Mouse (Mus musculus): ENCODE measurements at regions not wholly inside any gene's neighbourhood (a gene's known extent, or its start where the extent isn't known, plus 50 kb on each side); places are given as distances from the start of the nearest gene placed in this dataset.

- no peak for ATAC-seq (replicated peaks; ENCODE audit: poor library complexity, severe bottlenecking)
Observed at GRCm38 (mm10) chr13:111860931-111861330, 52.1 kb upstream of the Map3k1 start.

DNA sequence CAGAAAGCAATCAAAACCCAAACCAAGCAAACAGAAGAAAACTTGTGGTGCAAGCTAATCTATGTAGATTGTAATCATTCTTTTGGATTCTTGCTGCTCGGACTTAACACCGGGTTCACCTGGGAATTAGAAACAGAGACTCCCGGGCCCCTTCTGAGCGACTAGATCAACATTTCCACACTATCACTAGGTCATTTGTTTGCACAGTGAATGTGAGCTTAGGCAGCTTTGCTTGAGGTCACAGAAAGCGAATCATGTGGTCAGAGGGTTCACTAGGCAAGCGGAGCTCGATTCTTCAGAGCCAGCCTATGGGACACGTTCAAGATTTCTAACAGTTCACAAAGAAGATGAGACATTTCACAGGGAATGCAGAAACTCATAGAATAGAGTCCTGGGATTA is 53.5 kb upstream of the Map3k1 start:
- ATAC-seq (replicated peaks; ENCODE audit: poor library complexity, severe bottlenecking), result no peak

DNA sequence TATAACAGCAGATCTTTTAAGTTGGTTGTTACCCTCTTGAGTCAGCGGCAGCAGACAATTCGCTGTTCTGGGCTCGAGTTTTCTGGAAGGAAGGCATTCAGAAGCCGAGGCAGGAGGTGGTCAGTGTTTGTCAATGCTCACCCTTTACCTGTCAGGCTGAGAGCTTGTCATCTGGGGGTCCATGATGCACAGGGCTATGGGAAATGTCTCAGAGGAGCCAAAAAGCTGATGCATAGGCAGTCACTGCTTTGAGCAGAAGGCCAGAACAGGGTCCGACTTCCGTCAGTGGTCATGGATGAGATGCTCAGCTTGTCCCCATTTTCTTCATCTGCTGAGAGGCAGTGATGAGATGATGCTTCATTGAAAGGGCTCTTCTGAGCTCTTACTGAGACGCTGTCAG is 57.2 kb upstream of the Map3k1 start:
- no peak for ATAC-seq (replicated peaks; ENCODE audit: poor library complexity, severe bottlenecking)

- ATAC-seq (replicated peaks; ENCODE audit: poor library complexity, severe bottlenecking), result no peak
Observed at GRCm38 (mm10) chr13:111867261-111867660, 58.5 kb upstream of the Map3k1 start.

DNA sequence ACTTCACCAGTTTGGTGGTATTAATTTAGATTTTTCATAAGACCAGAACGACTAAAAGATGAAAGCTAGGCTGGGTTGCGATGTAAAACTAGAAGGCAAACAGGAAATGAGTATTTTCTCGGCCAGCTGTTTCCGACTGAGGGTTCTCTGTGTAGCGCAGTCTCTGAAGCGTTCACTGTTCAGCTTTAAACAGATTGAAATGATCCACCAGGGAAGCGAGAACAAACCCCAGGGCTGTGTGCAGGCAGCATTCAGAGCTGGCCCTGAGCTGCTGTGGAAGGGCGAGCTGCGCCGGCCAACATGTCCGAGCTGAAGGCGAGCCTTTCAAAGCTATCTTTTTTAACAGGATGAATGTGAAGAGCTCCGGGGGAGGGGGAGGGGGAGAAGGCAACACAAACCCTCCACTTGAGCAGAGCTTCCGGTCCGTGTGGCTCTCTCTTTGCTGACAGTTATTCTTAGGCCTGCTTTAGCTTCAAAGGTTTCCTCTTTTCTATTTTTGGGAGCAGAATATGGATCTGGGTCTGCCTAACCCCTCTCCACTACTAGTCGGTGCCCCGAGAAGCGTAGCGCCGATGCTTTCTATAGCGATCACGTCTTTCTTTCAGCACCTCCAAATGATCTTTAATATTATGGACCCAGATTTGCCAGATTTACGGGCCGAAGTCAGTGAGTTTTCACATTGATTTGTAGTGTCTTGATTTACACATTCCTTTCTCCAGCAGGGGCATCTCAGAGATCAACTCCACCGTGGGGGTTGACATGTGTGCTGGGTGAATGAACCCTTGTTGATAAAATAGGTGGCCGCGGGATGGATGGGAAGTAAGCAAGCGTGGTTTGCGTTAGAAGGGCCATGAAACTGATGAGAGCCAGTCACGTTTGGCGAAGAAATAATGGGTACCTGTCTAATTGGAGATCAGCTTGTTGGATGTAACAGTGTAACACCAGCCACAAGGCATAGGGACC is 59.3 kb upstream of the Map3k1 start:
- ATAC-seq (replicated peaks; ENCODE audit: poor library complexity, severe bottlenecking), result peak; percentile 78

GRCm38 (mm10) chr13:111868947-111869346 is 60.2 kb upstream of the Map3k1 start:
- no peak for ATAC-seq (replicated peaks; ENCODE audit: poor library complexity, severe bottlenecking)

DNA sequence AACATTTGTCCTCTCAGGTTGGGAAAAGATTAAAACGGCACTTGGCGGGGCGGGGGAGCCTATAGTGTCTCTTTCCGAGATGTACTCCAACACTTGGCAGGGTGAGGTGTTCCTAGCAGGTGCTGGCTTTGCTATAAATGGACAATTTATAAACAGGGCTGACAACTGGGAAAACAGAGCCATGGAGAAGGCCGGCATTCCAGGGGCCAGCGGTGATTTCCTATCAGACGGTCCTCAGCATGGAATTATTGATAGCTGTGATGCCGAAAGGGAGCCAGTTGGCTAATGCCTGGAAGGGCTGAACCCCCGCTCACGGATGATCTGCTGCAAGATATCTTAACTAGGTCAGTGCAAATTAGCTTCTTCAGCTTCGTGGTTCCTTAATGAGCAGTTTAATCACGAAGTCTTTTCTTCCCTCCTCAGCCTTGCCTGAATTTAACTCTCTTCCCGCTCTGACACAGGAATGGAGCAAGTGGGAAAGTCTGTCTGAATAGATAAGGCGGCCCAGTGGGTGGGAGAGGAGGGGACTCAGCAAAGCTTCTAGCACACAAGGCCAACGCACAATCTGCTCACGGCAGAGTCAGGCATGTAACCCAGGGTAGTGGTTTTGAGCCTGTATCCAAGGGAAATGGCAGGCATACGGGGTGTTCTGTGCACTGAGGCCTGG is 61.1 kb upstream of the Map3k1 start:
- no peak for ATAC-seq (replicated peaks; ENCODE audit: poor library complexity, severe bottlenecking)

DNA sequence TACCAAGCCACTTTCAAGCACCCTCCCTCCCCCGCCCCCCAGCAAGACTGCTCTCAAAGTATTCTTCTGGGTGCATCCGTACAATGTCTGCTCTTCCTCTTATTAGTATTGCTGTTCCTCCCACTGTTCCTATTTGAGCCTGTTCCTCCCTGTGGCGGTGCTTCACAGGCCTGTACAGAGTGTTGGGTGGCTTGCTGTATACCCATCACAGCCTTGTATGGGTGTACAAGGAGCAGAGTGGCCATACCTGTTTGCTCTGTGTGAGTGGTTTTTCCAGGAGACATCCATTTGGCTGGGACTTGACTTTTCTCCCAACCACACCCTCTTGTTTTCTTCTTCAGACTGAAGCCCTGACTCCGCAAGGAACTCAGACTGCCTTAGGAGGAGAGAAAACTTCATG is 61.7 kb upstream of the Map3k1 start:
- no peak for ATAC-seq (replicated peaks; ENCODE audit: poor library complexity, severe bottlenecking)

DNA sequence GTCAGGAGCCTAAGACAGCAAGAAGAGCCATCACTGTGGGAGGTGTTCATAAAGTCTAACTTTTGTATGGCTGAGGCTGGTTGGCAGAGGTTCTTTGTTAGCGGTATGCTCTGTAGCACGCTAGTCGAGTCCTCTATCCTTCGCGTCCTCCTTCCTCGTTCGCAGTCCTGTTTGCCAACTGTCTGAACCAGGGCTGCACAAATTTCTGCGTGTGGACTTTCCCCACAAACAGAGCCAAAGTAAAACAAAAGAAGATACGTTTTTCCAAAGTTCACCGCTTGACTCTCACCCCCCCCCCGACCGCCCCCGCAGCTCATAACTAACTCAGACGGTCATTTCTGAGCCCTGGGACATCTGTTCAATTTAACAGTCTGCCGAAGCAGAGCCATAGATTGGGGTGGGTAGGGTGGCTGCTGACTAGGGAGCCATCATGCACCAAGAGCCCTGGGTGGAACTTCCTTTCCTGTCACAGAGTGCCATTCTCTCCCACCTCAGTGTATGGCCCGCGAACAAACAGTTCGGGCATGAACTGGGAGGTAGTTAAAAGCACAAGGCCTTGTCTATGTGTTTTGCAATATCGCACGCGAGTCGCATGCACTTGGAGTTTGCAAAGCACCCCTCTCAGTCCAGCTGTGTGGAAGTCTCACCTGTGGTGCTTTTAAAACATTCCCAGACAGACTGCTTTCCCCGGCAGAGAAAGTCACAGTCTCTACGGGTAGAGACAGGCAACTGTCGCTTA is 63.0 kb upstream of the Map3k1 start:
- ATAC-seq (replicated peaks; ENCODE audit: poor library complexity, severe bottlenecking), result no peak

DNA sequence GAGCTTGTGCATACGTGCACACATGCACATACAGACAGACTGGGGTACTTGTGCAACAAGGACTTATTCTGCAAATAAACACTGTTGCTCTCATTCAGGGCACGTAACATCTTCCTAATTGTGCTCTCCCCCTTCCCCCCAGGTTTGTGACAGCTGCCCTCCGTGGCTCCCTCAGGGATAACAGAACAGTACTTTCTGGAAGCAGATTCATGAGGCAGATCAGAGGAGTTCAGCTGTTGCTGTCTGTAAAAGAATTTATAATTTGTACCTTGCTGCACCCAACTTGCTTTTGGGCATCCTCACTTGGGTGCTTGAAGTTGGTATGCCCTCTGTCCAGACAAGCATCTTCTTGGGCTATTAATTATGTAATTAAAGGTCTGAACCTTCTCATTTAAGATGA is 65.5 kb upstream of the Map3k1 start:
- ATAC-seq (replicated peaks; ENCODE audit: poor library complexity, severe bottlenecking), result no peak

GRCm38 (mm10) chr13:111876404-111876803 is 67.6 kb upstream of the Map3k1 start:
- ATAC-seq (replicated peaks; ENCODE audit: poor library complexity, severe bottlenecking), result no peak

DNA sequence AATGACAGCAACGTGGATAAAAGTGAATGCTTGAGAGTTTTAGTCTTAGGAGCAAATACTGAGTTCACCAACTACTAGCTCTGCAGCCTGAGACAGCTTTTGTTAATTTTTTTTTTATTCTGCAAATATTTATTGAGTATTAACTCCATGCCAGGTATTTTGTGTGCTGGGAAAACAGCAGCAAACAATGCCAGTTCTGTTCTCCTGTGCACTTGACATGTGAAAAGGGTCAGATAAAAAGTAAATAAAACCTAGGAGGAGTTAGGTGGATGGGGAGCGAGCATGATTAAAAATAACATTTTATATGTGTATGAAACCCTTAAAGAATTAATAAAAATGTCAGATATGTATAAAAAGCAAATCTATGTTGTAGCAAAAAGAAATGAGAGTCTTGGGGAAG is 68.1 kb upstream of the Map3k1 start:
- ATAC-seq (replicated peaks; ENCODE audit: poor library complexity, severe bottlenecking), result no peak

DNA sequence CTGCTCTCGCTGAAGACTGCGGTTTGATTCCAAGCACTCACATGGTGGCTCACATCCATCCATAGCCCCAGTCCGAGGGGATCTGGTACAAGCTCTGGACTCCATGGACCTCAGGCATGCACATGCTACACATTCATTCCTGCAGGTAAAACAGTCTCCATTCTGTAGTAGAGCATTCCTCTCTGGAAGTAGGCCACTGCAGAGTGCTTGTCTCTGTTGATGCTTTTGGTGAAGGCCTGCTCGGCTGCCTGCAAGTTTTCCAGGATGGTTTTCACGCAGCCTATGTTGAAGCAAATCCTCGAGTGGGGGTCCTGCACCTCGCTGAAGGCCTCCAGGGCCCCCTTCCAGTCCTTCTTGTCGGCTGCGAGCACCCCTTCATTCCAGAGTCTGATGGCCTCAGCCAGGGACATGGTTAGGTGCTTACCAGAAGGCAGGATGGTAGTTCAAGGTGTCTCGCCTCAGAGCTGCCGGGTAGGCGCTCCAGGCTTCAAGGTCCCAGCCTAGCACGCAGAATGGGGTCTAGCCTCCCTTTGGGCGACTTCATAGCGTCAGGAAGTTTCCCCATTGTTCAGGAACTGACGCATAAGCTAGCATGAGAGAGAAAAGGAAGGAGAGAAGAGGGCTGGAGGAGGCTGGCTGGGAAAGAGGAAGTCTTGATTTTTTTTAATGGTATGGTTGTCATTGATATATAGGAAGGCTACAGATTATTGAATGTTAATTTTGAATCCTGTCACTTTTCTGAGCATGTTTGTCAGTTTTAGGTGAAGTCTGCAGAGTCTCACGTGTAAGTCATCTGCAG is 75.2 kb upstream of the Map3k1 start:
- peak; percentile 91 for ATAC-seq (replicated peaks; ENCODE audit: poor library complexity, severe bottlenecking)

GRCm38 (mm10) chr13:111890792-111891191 is 82.0 kb upstream of the Map3k1 start:
- no peak for ATAC-seq (replicated peaks; ENCODE audit: poor library complexity, severe bottlenecking)

DNA sequence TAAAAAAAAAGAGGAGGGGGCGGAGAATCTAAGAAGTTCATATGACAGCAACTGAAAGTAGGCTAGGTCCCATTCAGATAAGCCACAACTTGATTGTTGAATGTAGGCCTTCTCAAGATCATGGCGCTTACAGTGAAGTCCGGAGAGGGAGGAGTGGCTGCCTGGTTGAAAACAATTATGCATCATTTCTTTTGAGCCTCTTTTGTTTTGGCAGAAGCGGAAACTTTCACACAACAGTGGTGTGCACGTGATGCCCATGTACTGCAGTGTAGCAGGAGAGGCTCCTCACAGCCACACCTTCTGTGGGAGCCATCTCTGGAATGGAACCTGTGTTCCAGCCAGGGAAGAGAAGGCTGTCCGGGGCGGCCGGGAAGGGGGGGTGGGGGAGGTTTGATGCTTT is 83.3 kb upstream of the Map3k1 start:
- no peak for ATAC-seq (replicated peaks; ENCODE audit: poor library complexity, severe bottlenecking)

DNA sequence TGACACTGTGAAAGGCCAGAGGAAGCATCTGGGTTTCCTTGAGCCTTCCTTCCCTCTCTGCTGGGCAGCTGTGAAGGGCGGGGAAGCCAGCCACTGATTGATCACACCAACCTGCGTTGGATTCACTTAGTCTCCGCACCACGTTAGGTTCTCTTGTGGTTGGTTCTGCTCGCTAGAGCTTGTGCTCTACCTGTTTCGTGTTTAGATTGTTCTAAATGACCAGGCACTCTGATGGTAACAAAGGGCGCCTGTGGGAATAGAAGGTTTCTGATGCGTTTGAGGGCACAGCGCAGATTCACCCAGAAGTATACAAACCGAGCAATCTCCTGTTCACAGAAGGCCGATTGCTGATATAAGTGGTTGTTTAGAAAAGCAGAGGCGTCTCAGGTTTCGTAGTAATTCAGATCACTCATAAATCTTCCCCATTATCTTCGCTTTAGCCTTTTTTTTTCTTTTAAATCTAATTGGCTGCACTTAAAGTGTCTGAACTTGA is 84.5 kb upstream of the Map3k1 start:
- ATAC-seq (replicated peaks; ENCODE audit: poor library complexity, severe bottlenecking), result peak; percentile 52

GRCm38 (mm10) chr13:111894804-111895478 is 86.1 kb upstream of the Map3k1 start:
- ATAC-seq (replicated peaks; ENCODE audit: poor library complexity, severe bottlenecking), result no peak

DNA sequence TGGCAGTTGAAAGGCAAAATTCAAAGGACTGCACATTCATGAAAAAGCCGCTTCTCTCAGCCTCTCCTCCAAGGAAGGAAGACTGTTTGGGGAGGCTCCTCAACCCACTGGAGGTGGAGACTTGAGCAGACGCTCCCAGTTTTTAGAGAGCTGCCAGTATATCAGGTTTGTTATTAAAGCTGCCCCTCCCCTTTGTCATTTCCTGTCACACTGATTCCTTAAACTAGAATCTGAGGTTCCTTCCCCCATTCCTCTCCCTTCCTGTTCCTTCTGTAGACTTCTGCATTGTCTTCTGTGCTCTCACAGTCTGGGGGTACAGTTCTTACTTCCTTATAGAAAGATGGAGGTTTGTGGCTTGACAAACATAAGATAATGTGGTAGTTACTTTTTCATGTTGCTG is 87.5 kb upstream of the Map3k1 start:
- peak; percentile 96 for ATAC-seq (replicated peaks; ENCODE audit: poor library complexity, severe bottlenecking)

DNA sequence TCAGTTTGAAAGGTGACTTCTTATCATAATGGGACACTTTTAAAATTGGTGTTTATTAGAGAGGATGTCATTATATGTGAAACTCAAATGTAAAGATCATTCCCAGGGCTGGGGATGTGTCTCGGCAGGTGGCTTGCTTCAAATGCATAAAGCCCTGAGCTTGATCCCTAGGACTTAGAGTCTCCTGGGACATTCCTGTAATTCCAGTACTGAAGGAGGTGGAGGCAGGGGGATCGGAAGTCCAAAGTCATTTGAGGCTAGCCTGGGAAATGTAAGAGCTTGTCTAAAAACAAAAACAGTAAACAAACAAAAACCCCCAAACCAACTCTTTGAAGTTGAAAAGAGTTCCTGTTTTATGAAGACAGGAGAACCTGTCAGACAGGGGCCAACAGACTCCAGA is 94.6 kb upstream of the Map3k1 start:
- no peak for ATAC-seq (replicated peaks; ENCODE audit: poor library complexity, severe bottlenecking)

- no peak for ATAC-seq (replicated peaks; ENCODE audit: poor library complexity, severe bottlenecking)
Observed at GRCm38 (mm10) chr13:111903931-111904330, 95.1 kb upstream of the Map3k1 start.

Data from granulocyte monocyte progenitor cell, adult 5-6 weeks (primary cell).